Mouse (Mus musculus): ENCODE measurements around the gene Mapkap1.

The Mapkap1 gene

DNA sequence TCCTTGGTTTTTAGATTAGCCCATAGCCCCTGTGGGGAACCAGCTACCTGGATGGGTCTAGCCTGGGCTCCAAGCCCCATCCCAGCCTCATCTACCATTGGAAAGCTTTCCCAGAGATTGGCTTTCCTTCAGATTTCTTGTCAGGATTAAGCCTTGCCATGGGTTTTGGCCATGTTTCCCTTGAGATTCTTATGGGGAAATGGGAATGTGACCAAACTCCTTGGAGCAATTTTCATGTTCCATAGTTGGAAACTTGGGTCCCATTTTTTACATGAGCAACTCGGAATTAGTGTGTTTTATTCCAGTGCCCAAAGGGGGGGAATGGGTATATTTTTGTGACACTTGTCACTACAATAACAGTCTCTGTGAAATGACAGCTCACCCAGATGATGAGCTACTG, 125.8 kb downstream of the Mapkap1 start:
- DNase-seq: no peak

DNA sequence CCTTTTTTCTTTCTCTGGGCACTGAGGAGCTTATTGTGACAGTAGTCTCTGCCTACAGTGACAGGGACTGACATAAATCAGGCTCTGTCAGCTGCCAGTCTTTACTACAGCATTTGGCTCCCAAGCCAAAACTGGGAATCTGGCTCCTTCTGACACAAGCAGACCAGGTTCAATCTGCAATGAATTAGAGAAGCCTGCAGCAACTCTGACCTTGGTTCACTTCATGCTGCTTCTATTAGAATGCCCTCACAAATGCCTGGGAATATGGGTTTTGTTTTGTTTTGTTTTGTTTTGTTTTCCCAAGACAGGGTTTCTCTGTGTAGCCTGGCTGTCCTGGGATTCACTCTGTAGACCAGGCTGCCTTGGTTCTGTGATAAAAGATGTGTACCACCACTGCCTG, 126.7 kb downstream of the Mapkap1 start:
- no peak for DNase-seq

DNA sequence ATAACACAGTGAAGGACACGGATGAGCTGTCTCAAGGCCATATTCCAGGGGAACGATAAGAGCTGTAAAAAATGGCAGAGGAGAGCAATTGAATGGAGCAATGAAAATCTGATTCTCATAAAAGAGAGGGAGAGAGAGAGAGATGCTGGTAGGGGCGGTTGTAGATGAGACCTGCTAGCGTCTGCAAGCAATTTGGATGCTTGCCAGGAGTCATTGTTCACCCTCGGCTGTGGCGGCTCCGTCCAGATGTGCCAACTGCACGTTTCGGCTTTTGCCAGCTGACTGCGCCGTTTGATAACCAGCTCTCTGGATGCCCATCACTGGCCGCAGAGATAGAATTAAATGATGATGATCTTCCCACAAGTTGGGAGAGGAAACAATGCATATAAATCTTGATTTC, 128.4 kb downstream of the Mapkap1 start:
- peak in 1 of 2 experiments; percentile 27 for DNase-seq

DNA sequence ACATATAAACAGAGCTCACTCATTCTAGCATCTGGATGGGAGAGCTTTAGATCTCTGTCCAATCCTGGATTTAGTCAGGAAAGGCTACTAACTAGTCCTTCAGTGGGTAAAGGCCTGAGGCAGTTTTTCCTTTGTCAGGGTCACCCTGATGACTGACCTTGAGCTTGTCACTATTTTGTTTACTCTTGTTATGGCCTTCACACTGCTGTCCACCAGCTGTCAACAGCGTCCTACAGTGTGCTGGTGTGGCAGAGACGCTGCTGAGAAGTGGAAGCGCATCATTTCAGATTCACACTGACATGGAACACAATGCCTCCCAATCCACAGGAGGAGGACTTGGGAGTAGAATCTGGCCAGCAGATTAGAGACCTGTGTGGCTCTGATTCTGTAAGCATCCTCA, 130.8 kb downstream of the Mapkap1 start:
- no peak for DNase-seq

DNA sequence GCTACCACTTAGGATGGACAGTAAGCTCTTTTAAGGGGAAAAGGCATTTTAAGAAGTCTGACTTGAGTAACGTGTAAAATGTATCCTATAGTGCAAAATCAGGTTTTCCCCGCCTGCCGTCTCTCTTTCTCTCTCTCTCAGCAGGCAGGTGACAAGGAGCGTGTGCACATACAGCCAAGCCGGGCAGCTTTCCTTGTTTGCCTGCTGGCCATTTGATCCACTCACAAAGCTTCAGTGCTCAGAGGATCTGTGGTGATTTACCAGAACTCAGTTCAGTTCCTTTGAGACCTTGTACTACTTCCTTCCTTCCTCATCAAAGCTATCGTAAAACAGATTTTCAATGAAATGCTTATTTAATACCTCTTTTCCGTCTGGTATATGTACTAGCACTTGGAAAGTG, 137.0 kb downstream of the Mapkap1 start:
- DNase-seq: no peak

DNA sequence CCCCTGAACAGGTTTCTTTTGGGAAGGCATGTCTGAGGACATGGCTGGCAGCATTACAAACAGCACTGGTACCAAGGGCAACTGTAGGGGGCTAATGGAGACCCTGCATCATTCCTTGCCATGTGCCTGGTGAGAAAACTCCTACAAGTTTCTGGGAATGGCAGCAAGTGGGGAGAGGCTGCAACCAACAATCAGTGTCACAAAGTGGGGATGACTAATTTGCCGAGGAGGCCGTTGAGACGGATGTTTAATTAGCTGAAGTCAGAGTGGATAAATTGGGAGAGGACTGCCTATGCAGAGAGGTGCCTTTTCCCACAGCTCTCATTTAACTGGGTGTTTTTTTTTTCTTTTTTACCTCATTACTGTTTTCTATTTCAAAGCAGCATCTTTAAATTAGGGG, 137.4 kb downstream of the Mapkap1 start:
- DNase-seq: no peak

DNA sequence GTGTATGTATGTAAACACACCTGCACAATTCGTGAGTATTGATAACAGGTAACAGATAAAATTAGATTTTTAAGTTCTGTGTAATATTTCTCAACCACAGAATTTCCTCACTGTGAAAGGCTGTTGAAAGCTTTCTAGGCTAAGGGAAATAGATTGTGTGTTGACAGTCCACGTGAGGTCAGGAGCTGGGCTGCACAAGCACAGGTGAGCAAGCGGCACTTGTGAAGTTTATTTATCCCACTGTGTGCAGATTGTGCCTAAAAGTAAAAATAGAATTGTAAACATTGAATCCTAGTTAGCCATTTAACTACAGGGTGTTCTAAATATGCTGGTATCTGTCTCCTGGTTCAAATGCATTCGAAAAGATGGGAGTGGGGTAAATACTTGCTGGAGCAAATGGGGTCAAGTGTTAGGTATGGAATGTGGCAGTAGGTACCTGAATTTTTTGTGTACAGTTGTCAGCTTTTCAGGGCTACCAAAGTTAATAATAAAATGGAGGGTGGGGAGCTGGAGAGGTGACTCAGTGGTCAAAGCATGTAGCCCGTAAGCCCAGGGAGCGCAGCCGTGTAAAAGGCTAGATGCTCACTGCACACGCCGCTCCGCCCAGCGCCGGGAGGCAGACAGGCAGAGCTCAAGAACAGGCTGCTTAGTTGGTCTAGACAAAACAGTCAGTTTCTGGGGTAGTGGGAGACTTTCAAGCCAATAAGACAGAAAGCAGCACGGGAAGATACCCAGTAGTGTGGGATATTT, 138.2 kb downstream of the Mapkap1 start:
- no peak for DNase-seq

DNA sequence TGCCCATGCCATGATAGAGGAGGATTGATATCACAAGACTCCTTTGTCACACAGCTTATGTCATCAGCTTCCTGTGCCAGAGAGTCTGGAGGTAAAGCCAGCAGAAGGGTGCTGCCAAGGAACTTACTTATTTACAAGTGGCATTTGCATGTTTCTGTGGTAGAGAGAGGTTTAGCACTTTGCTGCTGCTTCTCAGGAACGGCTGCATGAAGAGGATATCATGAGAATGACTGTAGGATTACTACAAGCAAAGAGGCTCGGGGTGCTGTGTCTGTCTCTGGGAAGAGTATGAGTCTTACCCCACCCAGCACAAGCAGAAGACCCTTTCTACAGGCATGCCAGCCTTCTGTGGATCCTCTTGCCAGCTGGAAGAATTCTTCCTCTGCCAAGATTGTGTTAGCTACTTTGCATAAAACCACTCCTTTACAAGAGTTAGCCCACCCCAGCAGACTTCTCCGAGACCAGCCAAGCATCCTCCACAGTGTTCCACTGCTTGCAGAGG, 139.7 kb downstream of the Mapkap1 start:
- no peak for DNase-seq

DNA sequence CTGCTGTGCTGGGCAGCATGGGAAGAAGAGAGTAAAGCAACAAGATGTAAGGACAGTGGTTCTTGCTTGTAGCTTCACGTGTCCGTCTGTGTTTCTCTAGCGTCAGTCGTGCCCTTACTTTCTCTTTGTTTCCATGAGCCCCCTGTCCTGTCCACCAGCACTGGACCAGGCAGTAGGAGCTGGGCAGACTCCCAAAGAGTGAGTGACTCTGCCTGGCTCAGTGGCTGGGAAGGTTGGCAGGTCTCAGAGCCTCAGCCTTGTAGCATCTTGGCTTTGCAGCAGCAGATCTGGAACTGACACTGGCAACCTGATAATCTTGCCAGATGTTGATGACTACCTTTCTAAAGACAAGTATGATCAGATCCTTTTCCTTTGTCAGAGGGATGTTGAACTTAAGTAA, 140.9 kb downstream of the Mapkap1 start:
- no peak for DNase-seq

DNA sequence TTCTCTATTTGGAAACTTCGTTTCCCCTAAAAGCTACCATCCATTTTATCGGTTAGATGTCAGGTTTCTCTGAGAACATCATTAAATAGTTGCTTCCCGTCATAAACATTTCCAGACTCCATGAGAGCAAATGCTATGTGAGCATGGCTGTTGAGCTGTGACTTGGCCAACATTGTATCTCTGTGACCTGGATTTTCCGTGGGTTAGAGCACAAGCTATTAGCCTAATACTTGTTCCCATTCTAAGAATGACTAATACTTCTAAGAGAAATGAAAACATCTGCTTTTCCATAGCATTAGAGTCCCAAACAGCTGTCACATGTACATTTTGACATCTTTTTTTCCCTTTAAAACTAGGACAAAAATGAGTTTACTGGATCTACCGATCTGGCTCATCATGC, 142.4 kb downstream of the Mapkap1 start:
- DNase-seq: no peak

DNA sequence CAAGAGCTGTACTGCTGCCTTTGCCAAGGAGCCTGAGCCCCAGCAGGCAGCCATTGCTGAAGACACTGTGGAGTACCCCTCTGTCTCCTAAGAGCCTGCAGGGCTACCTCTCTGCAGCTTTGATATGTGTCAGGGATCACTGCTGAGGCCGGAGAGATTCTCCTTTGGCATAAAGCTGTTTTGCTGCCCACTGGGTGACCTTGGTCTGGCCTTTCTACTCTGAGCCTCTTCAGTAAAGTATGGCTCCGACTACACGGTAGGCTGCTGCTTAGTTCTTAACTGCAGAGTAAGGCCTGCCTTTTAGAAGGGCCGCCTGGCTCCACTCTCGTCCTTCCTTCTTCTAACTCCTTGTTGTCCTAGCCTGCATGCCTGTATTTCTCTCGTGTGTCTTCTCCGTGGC, 142.9 kb downstream of the Mapkap1 start:
- no peak for DNase-seq

DNA sequence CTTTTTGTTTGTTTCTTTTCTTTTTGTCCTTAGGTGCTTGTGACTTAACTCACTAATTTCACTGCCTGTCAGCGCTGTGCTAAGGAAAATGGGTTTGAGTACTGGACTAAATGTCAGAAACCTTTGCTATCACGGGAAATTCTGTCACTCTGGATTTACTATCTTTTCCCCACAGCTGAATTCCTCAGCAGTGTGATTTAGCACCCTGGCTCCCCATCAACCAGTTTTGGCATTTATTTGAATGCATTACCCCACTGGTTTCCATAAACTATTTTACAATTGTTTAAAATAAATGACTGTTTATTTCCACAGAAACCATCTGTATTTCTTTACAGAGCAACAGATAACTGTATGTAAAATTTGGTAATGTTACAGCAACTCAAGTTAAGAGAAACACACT, 146.2 kb downstream of the Mapkap1 start:
- DNase-seq: no peak

DNA sequence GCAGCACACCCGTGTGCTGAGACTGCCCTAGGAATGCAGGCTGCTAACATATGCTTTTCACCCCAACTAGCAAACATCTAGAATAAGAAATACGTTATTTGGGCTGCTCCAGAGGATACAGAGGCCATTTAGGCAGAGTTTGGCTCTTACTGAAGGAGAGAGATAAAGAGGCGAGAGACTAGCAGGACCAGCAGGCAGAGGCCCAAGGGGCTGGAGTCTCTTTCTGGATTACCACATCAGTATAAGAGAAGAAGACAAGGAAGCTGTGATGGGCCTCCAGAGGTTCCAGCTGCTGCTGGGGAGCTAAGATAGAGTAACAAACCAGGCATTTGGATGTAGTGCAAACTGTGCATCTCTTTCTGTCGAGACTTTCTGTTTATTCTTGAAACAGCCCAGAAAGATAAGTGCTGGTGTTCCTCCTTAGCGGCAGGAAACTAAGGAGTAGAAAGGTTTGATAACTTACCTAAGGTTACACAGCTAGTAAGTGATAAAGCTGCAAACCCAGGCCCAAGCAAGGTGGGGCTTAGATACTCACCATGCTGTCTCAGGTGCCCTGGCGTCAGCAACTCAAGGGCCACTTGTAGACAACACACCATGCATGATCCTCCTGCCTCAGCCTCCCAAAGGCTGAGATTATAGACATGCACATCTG, 147.1 kb downstream of the Mapkap1 start:
- DNase-seq: no peak

DNA sequence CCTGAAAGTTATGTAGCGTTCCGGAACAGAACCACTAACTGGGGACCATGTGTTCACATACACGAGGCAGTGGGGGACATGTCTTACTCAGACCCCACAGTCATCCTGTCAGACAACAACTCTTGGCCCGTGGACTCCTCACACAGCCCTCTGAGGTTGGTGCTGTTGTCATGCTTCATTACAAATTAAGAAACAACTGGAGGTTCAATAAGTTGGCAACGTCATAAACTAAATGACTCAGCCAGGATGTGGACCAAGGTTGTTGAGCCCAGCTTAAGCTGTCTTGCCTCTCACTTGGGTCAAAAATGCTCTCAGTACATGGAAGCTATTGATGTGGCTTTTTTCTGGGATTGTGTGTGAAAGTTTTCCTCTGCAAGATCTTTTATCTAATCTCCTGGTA, 153.6 kb downstream of the Mapkap1 start:
- DNase-seq: no peak

DNA sequence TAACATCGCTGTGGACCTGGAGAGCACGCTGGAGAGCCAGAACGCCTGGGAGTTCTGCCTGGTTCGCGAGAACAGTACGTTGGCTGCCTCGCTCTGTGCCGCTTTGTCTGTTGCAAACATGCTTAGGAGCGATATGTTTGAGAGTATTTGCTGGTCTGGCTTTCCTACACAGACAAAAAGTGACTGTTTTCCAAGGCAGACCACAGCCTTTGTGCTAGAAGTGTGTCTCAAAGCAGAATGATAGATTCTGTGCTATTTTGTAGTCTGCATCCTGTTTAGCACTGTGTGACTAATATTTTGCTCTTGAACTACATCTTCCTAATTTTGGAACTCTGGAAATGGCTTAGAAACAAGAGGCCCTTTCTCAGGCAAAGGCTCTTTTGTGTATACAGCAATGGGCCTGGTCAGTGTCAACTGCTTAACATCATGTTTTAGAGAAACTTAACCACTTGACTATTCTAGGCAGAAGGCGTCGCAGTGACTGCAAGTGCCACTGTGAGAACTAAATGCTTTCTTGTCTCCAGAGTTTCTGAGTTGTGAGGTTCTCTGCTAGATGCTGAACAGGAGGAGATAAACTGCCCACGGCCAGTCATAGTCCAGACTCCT, 156.6 kb downstream of the Mapkap1 start:
- DNase-seq: no peak

DNA sequence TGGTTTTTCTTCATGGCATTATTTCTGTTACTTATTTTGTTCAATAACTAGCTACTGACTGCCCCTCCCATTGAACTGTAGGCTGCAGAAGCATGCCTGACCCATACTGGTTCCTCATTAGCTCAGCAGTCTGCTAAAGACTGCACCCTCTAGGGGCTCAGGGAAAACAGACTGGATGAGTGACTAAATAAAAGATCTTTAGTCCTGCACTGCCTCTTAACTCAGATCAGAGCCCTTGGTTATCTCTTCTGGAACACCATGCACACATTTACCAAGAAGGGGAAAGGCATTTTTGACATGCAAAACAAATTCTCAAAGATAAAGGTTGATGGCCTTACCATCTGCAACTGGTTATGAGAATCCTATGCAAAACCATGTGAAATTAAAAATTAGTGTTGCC, 157.3 kb downstream of the Mapkap1 start:
- DNase-seq: no peak

DNA sequence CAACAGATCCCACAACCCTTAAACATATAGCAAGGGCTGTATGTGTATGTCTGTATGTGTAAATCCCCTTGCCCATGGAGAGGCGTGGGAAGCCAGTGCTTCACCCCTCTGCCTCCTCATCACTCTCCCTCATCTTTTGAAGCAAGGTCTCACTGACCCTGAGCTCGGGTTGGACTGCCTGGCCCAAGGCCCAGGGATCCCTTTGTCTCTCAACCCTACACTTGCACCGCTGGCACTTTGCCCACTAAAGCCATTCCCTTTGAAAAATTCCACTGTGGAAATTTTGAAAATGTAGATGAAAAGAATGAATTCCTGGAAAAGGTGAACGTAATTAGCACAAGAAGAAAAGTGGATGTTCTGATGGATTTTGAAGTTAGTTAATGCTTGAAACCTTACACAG, 159.6 kb downstream of the Mapkap1 start:
- peak; percentile 48 to 60 for DNase-seq

DNA sequence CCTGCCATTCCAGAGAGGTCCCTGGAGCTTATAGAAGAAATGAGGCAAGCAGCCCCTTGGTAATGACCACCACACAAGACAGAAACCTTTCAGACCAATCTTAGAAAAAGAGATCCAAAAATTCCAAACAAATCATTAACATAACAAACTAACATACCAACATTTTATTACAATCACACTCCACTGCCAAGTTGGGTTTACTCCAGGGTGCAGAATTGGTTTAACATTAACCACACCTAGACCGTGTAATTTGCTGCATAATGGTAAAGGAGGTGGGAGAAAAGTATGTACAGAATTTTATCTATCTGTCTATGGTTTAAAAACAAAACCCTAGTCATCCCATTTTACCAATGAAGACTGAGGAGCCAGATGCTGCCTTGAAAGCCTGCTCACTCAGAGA, 160.0 kb downstream of the Mapkap1 start:
- DNase-seq: no peak

DNA sequence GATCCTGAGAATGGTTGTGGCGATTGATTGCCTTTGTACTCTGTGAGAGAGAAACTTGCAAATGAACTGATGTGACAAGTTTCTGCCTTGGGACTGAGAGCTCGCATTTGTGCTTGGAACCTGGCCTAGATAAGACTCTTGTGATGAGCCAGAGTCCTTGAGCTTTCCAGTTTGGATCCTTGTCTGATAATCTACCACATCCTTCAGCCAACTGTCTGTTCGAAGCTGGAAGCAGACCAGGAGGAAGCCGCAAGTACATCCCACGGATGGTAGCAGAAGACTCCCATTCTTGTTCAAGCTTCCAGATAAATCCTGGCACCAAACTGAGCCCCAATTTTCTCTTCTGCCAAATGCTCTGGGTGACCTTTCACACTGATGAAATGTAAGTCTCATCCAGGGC, 162.6 kb downstream of the Mapkap1 start:
- no peak for DNase-seq

DNA sequence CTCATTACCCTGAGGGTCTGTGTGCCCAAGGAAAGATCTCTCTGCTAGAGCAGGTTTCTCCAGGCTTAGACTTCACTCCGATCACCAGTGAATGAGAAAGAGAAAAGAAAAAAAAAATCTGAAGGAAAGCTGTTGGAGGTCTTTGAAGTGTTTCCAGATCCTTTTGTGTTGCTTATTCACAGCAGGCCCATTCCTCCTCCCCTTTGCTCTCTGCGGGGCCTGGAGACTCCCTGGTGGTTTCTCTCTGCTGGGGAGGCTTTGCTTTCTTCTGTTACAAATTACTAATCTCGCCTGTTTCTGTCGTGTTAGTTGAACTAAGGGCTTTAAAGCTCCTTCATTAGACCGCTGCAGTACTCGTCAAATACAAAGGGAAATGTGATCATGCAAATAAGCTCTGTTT, 163.8 kb downstream of the Mapkap1 start:
- DNase-seq: no peak

DNA sequence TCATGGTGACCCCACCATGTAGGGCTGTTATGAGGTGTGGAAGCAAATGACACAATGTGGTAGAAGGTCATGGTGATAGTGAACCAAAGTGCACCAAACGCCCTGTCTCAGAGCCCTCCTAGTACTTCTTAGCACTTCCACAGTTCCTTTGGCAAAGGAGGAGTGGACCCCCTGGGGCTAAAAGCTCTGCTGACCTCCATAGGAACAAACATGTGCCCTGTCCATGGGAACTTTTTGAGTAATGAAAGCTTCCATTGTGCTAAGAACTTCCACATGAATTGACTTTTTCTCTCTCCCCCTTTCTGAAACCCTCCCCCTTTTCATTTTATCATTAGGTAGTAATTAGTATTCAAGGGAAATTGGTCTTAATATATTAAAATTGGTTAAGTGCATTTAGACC, 164.5 kb downstream of the Mapkap1 start:
- no peak for DNase-seq

DNA sequence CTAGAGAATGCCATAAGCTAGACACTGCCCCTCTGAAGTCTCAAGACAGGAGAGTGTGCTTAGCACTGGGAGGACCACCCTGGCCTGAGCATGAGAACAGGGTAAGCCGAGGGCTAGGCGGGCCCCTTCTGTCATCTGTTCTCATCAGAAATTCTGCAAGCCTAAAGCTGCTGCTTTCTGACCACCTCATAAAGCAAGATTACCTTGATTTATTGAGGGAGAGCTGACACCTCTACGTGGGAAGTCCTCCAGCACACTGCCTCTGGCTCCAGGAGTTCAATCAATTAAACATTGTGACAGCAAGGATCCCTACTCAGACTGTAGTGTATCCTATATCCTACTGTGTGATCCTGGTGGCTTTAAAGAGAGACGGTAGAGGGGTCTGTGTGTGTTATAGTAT, 166.5 kb downstream of the Mapkap1 start:
- DNase-seq: no peak

DNA sequence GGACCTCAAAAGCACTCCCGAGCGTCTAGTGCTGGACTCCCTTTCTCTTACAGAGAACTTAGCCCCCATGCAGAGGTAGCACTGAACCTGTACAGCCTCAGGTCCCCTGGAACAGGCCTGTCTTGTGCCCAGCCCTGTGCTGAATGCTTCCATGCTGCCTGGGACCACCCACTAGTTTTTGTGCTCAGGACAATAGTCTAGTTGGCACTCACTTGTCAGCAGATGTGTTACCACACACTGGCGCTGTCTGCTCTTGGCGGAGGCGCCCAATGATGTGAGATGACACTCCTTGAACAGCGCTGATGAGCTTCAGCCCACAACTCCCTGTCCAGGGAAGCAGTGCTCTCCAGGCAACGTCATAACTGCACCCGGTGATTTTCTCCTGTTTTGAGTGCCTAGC, 182.0 kb downstream of the Mapkap1 start:
- no peak for DNase-seq

DNA sequence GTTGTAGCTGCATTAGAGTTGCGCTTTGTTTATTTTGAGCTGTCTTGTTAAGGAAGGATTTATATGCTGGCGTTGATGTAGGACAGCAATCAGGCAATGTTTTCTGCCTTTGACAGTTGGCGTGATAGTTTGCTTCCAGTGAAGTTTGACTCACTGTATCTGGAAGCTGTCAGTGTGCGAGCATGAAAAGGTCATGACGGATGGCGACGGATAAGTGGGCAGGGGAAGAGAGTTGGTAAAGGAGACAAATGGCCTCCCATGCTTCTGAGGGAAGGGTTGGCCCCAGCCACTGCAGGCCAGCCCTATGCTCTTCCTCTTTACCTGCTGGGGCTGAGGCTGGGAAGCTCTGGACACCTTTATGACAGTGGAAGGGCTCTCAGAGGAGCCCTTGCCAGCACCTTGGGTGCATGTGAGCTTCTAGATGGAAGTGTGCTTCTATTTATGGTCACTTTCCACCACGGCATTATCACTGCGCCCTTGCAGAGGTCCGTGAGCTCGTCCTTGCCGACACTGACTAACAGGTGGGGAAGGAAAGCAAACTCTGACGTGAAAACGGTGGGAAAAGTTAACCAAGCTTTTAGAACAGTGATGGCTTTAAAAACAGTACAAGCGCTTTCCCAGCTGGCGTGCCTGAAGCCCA, 185.3 kb downstream of the Mapkap1 start:
- no peak for DNase-seq

All from kidney, postnatal 4 days (tissue).